Mouse (Mus musculus): ENCODE measurements around the gene Arpin. TPM values are rescaled to one million over a fixed set of nuclear protein-coding genes. Genes with fewer than 3 reads are reported as not detected.
A peak's percentile ranks its signal among the peaks of the same experiment; 100 is the strongest.

Arpin gene
- polyA plus RNA-seq, 1 experiment from 2014 or later, result 26.3 TPM

GRCm38 (mm10) chr7:79928516-79929052, 6.6 kb downstream of the Arpin start:
- Histone ChIP-seq H3K9ac (no peak overlapping the region), H3K4me1 (no peaks in the 10 kb centered on the region), H3K27me3 (no peaks in the 10 kb centered on the region), H3K9me3 (no peaks in the 10 kb centered on the region), H3K4me2 (no peak overlapping the region), H3K27ac (no peak overlapping the region), H3K36me3 (peaks cover 40% of the 10 kb centered on the region), H3K4me3 (no peak overlapping the region)
- 84% methylated on average over 2 of the region's 2 CpGs for WGBS
- ATAC-seq (ENCODE audit: insufficient number of reproducible peaks, low FRiP score, low TSS enrichment, low read depth), result no peak

GRCm38 (mm10) chr7:79920344-79920983, 14.7 kb downstream of the Arpin start, which contains the start of gene Ap3s2:
Ap3s2 (minus strand) TSS chr7:79920649.
- ATAC-seq (ENCODE audit: insufficient number of reproducible peaks, low FRiP score, low TSS enrichment, low read depth), result peak; percentile 88
- Histone ChIP-seq H3K9me3 (no peaks in the 10 kb centered on the region), H3K9ac (peak within 1 kb of the TSS; percentile 75), H3K36me3 (peaks cover 13% of the 10 kb centered on the region), H3K4me1 (peaks cover 13% of the 10 kb centered on the region), H3K4me3 (peak within 1 kb of the TSS; percentile 78), H3K4me2 (peak within 1 kb of the TSS; percentile 78), H3K27ac (peak within 1 kb of the TSS; percentile 78), H3K27me3 (no peaks in the 10 kb centered on the region)
- WGBS, result under 1% methylated on average over 34 of the region's 34 CpGs

DNA sequence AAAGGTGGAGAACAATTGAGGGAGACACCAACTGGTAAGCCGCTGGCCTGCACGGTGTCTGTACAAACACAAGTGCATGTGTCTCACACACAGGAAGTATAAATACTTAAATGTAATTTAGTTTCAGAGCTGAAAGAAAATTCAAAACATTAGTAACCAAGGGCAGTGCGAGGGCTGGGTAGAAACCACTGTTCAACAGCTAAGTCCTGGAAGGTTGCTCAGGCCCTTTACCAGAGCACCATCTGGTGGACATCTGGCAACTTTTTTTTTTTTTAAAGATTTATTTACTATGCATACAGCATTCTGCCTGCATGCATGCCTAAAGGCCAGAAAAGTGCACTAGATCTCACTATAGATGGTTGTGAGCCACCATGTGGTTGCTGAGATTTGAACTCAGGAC, 20.6 kb downstream of the Arpin start:
- Histone ChIP-seq H3K36me3 (peaks cover 28% of the 10 kb centered on the region), H3K4me2 (no peak overlapping the region), H3K27ac (no peak overlapping the region), H3K9ac (no peak overlapping the region), H3K4me3 (no peak overlapping the region), H3K4me1 (peaks cover 2% of the 10 kb centered on the region), H3K27me3 (no peaks in the 10 kb centered on the region), H3K9me3 (no peaks in the 10 kb centered on the region)
- 65% methylated on average over 3 of the region's 3 CpGs for WGBS
- no peak for ATAC-seq (ENCODE audit: insufficient number of reproducible peaks, low FRiP score, low TSS enrichment, low read depth)

DNA sequence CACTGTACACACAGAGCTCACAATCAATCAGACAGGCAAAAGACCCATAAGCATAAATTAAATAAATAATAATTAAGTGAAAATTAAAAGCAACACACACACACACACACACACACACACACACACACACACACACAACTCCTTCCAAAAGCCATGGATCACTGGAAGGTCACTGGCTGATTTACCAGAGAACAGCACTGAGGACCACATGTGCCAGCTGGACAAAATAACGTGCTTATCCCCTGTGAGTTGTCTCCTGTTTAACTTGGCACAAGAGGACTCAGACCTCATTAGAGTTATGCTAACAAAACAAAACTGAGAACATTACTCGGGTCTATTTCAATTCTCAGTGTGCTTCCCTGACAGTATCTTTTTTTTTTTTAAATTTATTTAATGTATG, 27.8 kb downstream of the Arpin start:
- Histone ChIP-seq H3K4me2 (no peak overlapping the region), H3K4me3 (no peak overlapping the region), H3K4me1 (no peaks in the 10 kb centered on the region), H3K36me3 (peaks cover 48% of the 10 kb centered on the region), H3K9ac (no peak overlapping the region), H3K27me3 (no peaks in the 10 kb centered on the region), H3K27ac (no peak overlapping the region), H3K9me3 (no peaks in the 10 kb centered on the region)
- 69% methylated on average over 2 of the region's 2 CpGs for WGBS
- ATAC-seq (ENCODE audit: insufficient number of reproducible peaks, low FRiP score, low TSS enrichment, low read depth), result no peak

DNA sequence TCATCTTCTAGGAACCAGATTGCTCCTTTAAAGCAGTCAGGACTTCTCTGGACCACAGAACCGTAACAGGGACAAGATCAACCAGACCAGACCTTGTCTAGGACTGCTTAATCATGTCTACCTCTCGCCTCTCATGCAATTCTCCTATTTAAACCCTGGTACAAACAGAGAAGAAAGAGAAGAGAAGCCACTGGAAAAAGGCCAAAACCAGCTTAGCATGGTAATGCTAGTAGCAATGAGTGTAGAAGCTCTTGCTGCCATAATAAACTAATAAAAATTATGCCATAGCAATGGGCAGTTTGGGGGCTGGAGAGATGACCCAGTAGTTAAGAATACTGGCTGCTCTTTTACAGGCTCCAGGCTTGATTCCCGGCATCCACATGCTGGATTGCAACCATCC, 28.2 kb downstream of the Arpin start:
- Histone ChIP-seq H3K27ac (no peak overlapping the region), H3K9me3 (no peaks in the 10 kb centered on the region), H3K9ac (no peak overlapping the region), H3K27me3 (no peaks in the 10 kb centered on the region), H3K4me3 (no peak overlapping the region), H3K36me3 (peaks cover 52% of the 10 kb centered on the region), H3K4me2 (no peak overlapping the region), H3K4me1 (no peaks in the 10 kb centered on the region)
- 80% methylated on average over 3 of the region's 3 CpGs for WGBS
- ATAC-seq (ENCODE audit: insufficient number of reproducible peaks, low FRiP score, low TSS enrichment, low read depth), result no peak

DNA sequence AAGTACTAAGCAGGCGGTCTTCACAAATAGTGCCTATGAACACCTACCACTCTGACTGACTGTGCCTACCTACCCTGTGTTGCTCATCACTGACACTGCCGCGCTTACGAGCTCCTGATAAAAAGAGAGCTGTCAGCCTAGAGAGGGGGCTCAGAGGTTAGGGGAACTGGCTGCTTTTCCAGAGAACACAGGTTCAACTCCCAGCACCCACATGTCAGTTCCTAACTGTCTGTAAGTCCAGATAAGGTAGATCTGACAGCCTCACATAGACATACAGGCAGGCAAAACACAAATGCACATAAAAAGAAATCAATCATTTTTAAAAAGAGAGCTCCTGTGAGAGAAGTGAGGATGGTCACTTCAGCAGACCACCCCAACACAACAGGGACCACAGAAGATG, 30.0 kb downstream of the Arpin start:
- Histone ChIP-seq H3K9me3 (no peaks in the 10 kb centered on the region), H3K27ac (no peak overlapping the region), H3K27me3 (no peaks in the 10 kb centered on the region), H3K4me1 (no peaks in the 10 kb centered on the region), H3K4me3 (no peak overlapping the region), H3K36me3 (peaks cover 59% of the 10 kb centered on the region), H3K4me2 (no peak overlapping the region), H3K9ac (no peak overlapping the region)
- ATAC-seq (ENCODE audit: insufficient number of reproducible peaks, low FRiP score, low TSS enrichment, low read depth), result no peak
- WGBS, result 96% methylated on average over 4 of the region's 4 CpGs

DNA sequence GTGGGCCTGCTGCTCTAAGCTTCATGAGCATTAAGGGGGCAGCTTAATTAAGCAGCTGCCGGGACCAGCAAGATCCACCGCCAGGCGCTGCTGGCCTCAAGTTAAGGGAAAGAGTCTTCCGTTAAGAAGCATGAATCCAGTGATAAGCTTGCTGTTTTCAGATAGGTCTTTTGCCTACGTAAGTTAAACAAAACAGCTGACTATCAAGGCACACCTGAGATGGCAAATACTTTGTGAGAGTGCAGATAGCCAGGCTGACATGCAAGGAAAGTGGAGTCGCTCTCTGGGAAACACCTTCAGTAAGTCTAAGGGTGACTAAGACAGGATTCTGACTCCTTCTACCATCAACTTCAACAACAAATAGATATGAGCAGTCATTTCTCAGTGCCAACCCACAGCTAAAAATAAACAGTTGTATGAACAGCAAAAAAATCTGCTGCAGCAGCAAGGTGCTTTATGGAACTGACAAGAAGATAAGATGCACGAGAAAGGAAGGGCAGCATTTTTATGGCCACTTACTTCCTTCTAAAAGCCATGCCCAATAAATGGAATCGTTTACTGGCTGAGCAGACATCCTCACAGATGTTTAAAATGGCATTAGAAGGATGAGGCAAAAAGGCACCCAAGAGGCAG, 31.9 kb downstream of the Arpin start:
- Histone ChIP-seq H3K4me2 (no peak overlapping the region), H3K9me3 (no peaks in the 10 kb centered on the region), H3K27me3 (no peaks in the 10 kb centered on the region), H3K9ac (no peak overlapping the region), H3K4me3 (no peak overlapping the region), H3K36me3 (peaks cover 59% of the 10 kb centered on the region), H3K4me1 (no peaks in the 10 kb centered on the region), H3K27ac (no peak overlapping the region)
- 82% methylated on average over 8 of the region's 8 CpGs for WGBS
- ATAC-seq (ENCODE audit: insufficient number of reproducible peaks, low FRiP score, low TSS enrichment, low read depth), result no peak

GRCm38 (mm10) chr7:79900753-79901152, 34.4 kb downstream of the Arpin start:
- Histone ChIP-seq H3K27ac (no peak overlapping the region), H3K36me3 (peaks cover 57% of the 10 kb centered on the region), H3K27me3 (no peaks in the 10 kb centered on the region), H3K9ac (no peak overlapping the region), H3K9me3 (no peaks in the 10 kb centered on the region), H3K4me1 (no peaks in the 10 kb centered on the region), H3K4me2 (no peak overlapping the region), H3K4me3 (no peak overlapping the region)
- ATAC-seq (ENCODE audit: insufficient number of reproducible peaks, low FRiP score, low TSS enrichment, low read depth), result no peak
- WGBS, result 92% methylated on average over 6 of the region's 6 CpGs

GRCm38 (mm10) chr7:79895225-79895624, 39.9 kb downstream of the Arpin start:
- 72% methylated on average over 3 of the region's 3 CpGs for WGBS
- peaks cover 5% of the 10 kb centered on the region; the same call in 1 of the 2 replicates for H3K4me1 ChIP-seq
- no peaks in the 10 kb centered on the region for H3K9me3 ChIP-seq
- ATAC-seq (ENCODE audit: insufficient number of reproducible peaks, low FRiP score, low TSS enrichment, low read depth), result no peak
- no peak overlapping the region for H3K4me2 ChIP-seq
- H3K36me3 ChIP-seq, result peaks cover 43% of the 10 kb centered on the region
- no peak overlapping the region for H3K9ac ChIP-seq
- H3K4me3 ChIP-seq, result no peak overlapping the region
- no peaks in the 10 kb centered on the region for H3K27me3 ChIP-seq
- H3K27ac ChIP-seq, result no peak overlapping the region

DNA sequence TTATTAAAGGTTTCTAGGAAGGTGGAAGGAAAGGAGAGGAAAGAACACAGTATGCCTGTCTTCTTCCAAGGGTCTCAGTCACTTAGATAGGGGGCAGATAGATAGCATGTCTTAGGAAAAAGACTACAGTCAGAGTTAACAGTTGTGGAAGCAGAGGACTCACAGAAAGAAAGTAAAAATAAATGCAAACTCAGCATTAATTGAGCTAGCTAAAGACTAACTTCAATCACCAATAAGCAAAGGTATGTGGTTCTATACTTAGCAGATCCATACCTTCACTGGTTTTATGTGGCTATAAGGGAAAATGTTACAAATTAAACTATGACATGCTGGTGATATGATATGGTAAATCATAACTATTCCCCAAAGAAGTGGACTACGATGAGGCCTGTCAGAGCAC, 40.4 kb downstream of the Arpin start:
- no peak overlapping the region for H3K4me2 ChIP-seq
- no peak overlapping the region for H3K4me3 ChIP-seq
- no peak for ATAC-seq (ENCODE audit: insufficient number of reproducible peaks, low FRiP score, low TSS enrichment, low read depth)
- no peak overlapping the region for H3K9ac ChIP-seq
- H3K9me3 ChIP-seq, result no peaks in the 10 kb centered on the region
- peaks cover 42% of the 10 kb centered on the region for H3K36me3 ChIP-seq
- H3K4me1 ChIP-seq, result peaks cover 5% of the 10 kb centered on the region; the same call in 1 of the 2 replicates
- H3K27me3 ChIP-seq, result no peaks in the 10 kb centered on the region
- H3K27ac ChIP-seq, result no peak overlapping the region
- WGBS, result 97% methylated on average over 1 of the region's 1 CpGs

DNA sequence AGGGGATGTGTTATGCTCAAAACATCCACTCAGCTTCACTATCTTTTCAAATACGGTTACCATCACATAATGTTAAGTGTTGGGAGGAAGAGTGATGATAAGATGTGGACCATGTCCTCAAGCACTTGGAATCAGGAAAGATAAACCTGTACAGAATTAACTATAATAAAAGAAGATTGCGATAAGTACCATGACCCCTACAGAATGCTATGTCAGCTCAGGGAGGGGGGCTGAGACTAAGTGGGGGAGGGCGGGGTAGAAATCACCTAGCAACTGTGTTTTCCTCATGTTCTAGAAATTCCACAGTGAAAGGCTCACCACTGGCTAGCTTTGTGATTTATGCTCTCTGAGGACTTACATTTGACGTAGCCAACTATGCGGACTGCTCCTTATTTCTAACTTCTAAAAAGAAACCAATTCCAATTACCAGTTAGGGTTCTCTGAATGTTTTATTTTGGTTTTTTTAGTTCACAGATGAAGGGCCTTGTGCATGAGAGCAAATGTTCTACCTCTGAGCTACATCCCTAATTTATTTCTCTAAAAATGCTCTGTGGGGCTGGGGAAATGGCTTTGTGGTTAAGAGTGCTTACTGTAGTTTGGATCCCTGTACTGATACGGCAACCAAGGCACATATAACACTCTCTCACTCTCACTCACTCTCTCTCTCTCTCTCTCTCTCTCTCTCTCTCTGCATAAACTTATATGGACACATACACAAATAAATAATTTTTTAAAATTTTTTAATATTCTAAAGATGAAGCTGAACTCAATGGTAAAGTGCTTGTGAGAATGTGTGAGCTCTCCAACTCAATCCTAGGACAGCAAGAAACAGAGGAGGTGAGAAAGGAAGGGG, 42.4 kb downstream of the Arpin start:
- Histone ChIP-seq H3K4me1 (peaks cover 5% of the 10 kb centered on the region; the same call in 1 of the 2 replicates), H3K4me2 (no peak overlapping the region), H3K4me3 (no peak overlapping the region), H3K36me3 (peaks cover 32% of the 10 kb centered on the region), H3K27ac (no peak overlapping the region), H3K27me3 (no peaks in the 10 kb centered on the region), H3K9ac (no peak overlapping the region), H3K9me3 (no peaks in the 10 kb centered on the region)
- WGBS, result 78% methylated on average over 6 of the region's 6 CpGs
- no peak for ATAC-seq (ENCODE audit: insufficient number of reproducible peaks, low FRiP score, low TSS enrichment, low read depth)

All from limb, embryonic 15.5 days (tissue).